Mouse (Mus musculus) small intestine, adult 2 months (tissue): Measurements from ENCODE around the gene Eme2. TPM values are rescaled to one million over a fixed set of nuclear protein-coding genes. Genes with fewer than 3 reads are reported as not detected.

Source experiments
- H3K27ac ChIP-seq: fragments of 200-500 bp; 2 replicates; pipeline ENCODE4 v1.5.1; 2012; ENCODE audit warnings: low read depth, low read length, control low read depth, inconsistent platforms; ENCODE audit not compliant: insufficient read depth
- H3K27me3 ChIP-seq: fragments of 200-500 bp; 2 replicates; pipeline ENCODE4 v1.6.1; 2012; ENCODE audit warnings: mild to moderate bottlenecking, moderate library complexity, low read length, inconsistent platforms; ENCODE audit not compliant: control insufficient read depth, insufficient read depth
- H3K36me3 ChIP-seq: fragments of 200-500 bp; 2 replicates; pipeline ENCODE4 v1.6.1; 2012; ENCODE audit warnings: mild to moderate bottlenecking, low read length, control low read depth, inconsistent platforms; ENCODE audit not compliant: control insufficient read depth, insufficient read depth
- H3K4me1 ChIP-seq: fragments of 200-500 bp; 2 replicates; pipeline ENCODE4 v1.6.1; 2012; ENCODE audit warnings: low read length, inconsistent platforms, mixed read lengths; ENCODE audit not compliant: control insufficient read depth, insufficient read depth, insufficient read length
- H3K4me3 ChIP-seq: fragments of 200-500 bp; 2 replicates; pipeline ENCODE4 v1.5.1; 2012; ENCODE audit warnings: low read depth, mild to moderate bottlenecking, control low read depth, inconsistent platforms, low read length, moderate library complexity
- CTCF ChIP-seq: fragments of 200-500 bp; IDR thresholded peaks from 2 replicates; pipeline ENCODE4 v1.5.1; 2012; ENCODE audit warnings: low read depth, mild to moderate bottlenecking, control low read depth, inconsistent platforms, low read length, moderate library complexity, mixed read lengths; ENCODE audit not compliant: insufficient replicate concordance, insufficient read length; ENCODE audit errors: extremely low read depth
- POLR2A ChIP-seq: fragments of 200-500 bp; IDR thresholded peaks from 2 replicates; pipeline ENCODE4 v1.6.1; 2012; ENCODE audit warnings: low read depth, mild to moderate bottlenecking, control low read depth, inconsistent platforms, low read length, moderate library complexity
- WGBS: fragments of 180-500 bp; shearing (Covaris S2); methylation state at CpG from one replicate; pipeline ENCODE4 v1.1.7; 2018; 5-methylcytosine and 5-hydroxymethylcytosine counted together
- polyA plus RNA-seq: library from polyadenylated mRNA; depleted of rRNA; stranded (reverse); fragments of >200 nt; gene quantifications from 2 replicates; pipeline ENCODE4 v1.2.3, GENCODE M21; 2012

Eme2 gene
- polyA plus RNA-seq, 1 experiment: 21.0 TPM

DNA sequence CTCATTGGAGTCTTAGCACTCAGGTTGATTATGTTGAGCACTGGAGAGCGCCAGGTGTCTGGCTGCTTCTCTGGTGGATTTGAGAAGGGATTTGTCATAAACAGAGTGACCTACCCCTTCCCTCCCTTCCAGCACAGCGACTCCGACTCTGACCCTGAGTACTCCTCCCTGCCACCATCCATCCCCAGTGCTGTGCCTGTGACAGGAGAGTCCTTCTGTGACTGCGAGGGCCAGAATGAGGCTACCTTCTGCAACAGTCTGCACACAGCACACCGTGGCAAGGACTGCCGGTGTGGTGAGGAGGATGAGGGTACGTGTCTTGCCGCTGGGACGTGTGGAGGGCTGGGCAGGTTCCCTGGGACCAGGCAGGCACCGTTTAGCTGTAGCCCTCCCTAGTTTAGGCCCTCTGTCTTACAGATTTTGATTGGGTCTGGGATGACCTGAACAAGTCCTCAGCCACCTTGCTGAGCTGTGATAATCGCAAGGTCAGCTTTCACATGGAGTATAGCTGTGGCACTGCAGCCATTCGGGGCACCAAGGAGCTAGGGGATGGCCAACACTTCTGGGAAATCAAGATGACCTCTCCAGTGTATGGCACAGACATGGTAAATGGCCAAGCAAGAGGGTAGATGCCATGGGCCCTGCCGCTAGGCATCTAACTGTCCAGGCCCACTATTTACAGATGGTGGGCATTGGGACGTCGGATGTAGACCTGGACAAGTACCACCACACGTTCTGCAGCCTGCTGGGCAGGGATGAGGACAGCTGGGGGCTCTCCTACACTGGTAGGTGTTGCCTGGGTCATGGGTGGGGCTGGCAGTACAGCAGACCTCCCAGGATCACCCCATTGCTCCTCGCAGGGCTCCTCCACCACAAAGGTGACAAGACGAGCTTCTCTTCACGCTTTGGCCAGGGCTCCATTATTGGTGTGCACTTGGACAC, 4.5 kb downstream of the Eme2 start:
- no peak overlapping the region for H3K27ac ChIP-seq
- WGBS: 82% methylated on average over 19 of the region's 19 CpGs
- no peak overlapping the region for H3K4me3 ChIP-seq
- peaks cover 27% of the 10 kb centered on the region for H3K36me3 ChIP-seq
- no peak for TF ChIP-seq POLR2A
- TF ChIP-seq CTCF: no peak
- H3K4me1 ChIP-seq: peaks cover 10% of the 10 kb centered on the region
- no peaks in the 10 kb centered on the region for H3K27me3 ChIP-seq

DNA sequence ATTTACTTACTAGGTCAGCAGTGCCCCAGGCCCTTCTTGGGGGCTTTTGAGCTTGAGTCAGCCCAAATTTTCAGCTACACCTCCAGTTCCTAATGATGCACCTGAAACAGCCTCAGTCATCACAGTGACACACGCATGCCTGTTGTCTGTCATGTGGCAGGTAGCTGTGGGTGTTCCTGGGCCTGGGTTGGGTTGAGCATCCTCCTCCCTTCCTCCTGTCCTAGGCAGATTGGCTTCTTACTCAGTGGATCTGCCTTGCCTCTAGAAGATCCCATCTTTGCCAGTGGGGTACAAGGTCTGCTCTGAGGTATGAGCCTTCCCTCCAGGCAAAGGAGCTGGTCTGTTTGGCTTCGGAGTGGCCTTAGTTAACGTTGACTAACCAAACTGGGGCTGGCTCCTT, 6.0 kb downstream of the Eme2 start:
- Histone ChIP-seq H3K27me3 (no peaks in the 10 kb centered on the region), H3K36me3 (peaks cover 34% of the 10 kb centered on the region), H3K27ac (no peak overlapping the region), H3K4me1 (peaks cover 13% of the 10 kb centered on the region), H3K4me3 (no peak overlapping the region)
- no peak for TF ChIP-seq CTCF
- no peak for TF ChIP-seq POLR2A
- WGBS: 75% methylated on average over 3 of the region's 3 CpGs

DNA sequence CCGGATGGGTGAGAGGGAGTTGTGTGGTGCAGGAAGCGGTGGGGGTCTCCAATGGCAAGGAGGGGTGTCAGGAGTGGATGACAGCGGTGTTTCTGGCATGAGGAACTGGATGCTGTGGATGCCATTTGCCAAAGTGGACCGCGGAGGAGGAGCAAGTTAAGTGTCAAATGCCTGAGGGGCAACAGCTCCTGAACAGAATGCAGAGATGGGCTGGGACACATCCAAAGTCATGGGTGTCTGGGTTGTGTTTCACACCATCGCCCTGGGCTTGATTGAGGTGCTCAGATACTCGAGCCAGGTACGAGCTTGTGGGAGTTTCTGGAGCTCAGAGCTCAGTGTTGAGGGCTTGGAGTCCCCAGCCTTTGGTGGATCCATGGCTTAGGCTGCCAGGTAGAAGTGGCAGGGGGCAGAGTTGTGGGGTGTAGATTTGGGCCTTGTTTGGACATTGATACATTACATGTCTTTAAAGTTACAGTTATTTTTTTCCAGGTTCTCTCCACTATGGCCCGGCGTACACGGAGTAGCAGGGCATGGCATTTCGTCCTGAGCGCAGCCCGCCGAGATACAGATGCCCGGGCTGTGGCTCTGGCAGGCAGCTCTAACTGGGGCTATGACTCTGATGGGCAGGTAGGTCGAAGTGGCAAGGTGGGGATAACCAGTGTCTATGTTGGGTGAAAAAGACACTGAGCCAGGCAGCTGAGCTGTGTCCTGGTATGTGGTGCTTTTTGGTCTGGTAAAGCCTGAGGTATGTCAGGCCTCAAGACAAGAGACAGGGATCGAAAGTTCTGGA, 7.4 kb downstream of the Eme2 start:
- peaks cover 35% of the 10 kb centered on the region for H3K36me3 ChIP-seq
- H3K27ac ChIP-seq: no peak overlapping the region
- WGBS: 52% methylated on average over 18 of the region's 18 CpGs
- peaks cover 13% of the 10 kb centered on the region for H3K4me1 ChIP-seq
- peak overlapping the region; percentile 79 for H3K4me3 ChIP-seq
- TF ChIP-seq CTCF (no peak), POLR2A (no peak)
- no peaks in the 10 kb centered on the region for H3K27me3 ChIP-seq

DNA sequence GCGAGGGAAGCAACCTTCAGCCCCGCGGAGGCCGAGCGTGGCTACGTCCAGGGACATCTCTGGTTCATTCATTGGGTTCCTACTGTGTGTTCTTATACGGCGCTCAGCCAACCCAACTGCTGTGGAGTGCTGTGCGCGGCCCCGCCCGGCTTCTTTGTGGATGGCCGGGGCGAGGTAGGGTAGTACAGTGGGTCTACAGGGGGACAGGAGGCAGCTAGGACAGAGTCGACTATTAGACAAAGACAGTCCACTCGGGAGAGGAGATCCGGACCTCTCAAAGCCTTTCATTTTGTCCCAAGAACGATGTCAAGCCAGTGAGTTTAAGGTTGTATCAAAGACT, 8.0 kb downstream of the Eme2 start:
- Histone ChIP-seq H3K4me1 (peaks cover 13% of the 10 kb centered on the region), H3K27me3 (no peaks in the 10 kb centered on the region), H3K36me3 (peaks cover 30% of the 10 kb centered on the region), H3K27ac (peak overlapping the region; percentile 57), H3K4me3 (peak overlapping the region; percentile 79)
- no peak for TF ChIP-seq POLR2A
- no peak for TF ChIP-seq CTCF
- 0% methylated on average over 18 of the region's 18 CpGs for WGBS

DNA sequence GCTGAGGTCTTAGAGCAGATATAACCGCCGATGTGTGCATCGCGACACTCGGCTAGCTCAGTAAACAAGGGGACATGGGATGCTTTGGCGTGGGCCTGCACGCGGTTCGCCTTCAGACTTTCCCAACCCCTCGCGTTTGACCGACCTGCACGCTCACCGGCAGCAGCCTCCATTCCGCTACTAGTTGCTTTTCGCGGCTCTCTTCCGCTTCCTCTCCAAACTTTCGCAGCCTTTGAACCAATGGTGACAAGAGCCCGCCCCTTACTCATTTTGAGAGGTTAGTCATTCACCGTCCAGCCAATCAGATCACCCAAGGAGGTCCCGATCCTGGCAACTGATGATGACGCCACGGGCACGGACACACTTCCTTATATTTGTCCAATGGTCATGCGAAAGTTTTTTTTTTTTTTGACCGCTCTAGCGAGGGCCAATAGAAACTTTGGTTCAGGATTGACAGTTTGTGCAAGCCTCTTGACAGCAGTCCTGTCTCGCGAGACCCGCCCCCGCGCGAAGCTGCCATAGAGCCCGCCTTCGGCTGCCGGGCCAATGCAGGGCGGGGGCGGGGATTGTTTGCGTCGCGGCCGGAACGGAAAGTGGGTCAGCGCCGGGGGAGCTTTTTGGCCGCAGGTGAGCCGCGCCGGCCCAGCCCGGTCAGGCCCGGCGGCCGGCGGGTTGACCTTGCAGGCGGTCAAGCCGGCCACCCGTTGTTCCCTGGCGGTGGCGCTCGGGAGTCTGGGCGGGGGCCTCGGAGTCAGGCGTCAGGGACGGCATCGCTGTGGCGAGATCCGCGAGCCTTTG, 8.6 kb downstream of the Eme2 start, which contains the start of the genes Nubp2 and Spsb3:
TSS of gene Nubp2 (minus strand) at position 216 of the 798 bp plus-strand sequence.
TSS of gene Spsb3 (plus strand) at position 510 of the 798 bp plus-strand sequence.
- H3K27me3 ChIP-seq: no peaks in the 10 kb centered on the region
- TF ChIP-seq CTCF (no peak), POLR2A (peak; percentile 62)
- peaks cover 13% of the 10 kb centered on the region for H3K4me1 ChIP-seq
- H3K27ac ChIP-seq: peak within 1 kb of the TSS; percentile 57
- WGBS: under 1% methylated on average over 69 of the region's 69 CpGs
- H3K4me3 ChIP-seq: peak within 1 kb of the TSS; percentile 90
- H3K36me3 ChIP-seq: peaks cover 29% of the 10 kb centered on the region

DNA sequence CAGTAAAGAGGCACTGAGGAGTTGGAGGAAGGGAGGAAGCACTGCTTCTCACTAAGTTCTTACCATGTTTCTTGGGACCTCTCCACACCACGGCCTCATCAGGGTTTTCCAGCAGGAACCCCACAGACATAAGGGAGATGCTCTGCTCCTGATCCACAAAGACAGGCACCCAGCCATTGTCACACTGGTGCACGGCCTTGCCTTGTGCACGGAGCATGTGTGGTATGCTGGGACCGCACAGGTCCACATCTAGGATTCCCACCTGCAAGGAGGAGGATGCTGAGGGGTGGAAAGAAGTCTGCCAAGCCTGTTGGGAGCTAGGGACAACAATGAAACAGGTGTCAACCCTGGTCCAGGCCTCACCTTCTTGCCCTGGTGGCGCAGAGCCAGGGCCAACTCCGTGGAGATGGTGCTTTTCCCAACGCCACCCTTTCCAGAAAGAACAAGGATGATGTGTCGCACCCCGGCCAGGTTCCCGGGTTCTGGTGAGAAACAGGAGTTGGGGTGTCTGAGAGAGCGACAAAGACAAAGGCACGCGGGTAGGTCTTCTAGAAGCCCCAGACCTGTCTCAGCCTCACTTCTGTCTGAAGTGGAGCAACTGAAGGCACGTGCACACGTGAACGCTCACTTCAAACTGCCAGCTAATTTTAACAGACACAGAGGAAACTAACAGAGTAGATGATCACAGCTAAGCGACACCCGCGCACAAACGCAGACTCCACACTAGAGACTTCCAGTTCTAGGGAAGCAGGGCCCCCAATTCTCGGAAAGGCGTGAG, 9.3 kb downstream of the Eme2 start:
- no peak for TF ChIP-seq POLR2A
- TF ChIP-seq CTCF: no peak
- peaks cover 21% of the 10 kb centered on the region for H3K36me3 ChIP-seq
- peak overlapping the region; percentile 9; the same call in 1 of the 2 replicates for H3K27ac ChIP-seq
- peak overlapping the region; percentile 90 for H3K4me3 ChIP-seq
- no peaks in the 10 kb centered on the region for H3K27me3 ChIP-seq
- 15% methylated on average over 22 of the region's 22 CpGs for WGBS
- peaks cover 13% of the 10 kb centered on the region for H3K4me1 ChIP-seq
